Mouse (Mus musculus) heart, adult 18-20 months (tissue): ENCODE measurements at regions not wholly inside any gene's neighbourhood (a gene's known extent, or its start where the extent isn't known, plus 50 kb on each side); places are given as distances from the start of the nearest gene placed in this dataset.
A peak's percentile ranks its signal among the peaks of the same experiment; 100 is the strongest.

Source experiments
- DNase-seq, 2 experiments: peaks; one replicate each; pipeline ENCODE4 v3.0.0; 2021 to 2022; ENCODE audit warnings: mixed read lengths in 1 of 2

DNA sequence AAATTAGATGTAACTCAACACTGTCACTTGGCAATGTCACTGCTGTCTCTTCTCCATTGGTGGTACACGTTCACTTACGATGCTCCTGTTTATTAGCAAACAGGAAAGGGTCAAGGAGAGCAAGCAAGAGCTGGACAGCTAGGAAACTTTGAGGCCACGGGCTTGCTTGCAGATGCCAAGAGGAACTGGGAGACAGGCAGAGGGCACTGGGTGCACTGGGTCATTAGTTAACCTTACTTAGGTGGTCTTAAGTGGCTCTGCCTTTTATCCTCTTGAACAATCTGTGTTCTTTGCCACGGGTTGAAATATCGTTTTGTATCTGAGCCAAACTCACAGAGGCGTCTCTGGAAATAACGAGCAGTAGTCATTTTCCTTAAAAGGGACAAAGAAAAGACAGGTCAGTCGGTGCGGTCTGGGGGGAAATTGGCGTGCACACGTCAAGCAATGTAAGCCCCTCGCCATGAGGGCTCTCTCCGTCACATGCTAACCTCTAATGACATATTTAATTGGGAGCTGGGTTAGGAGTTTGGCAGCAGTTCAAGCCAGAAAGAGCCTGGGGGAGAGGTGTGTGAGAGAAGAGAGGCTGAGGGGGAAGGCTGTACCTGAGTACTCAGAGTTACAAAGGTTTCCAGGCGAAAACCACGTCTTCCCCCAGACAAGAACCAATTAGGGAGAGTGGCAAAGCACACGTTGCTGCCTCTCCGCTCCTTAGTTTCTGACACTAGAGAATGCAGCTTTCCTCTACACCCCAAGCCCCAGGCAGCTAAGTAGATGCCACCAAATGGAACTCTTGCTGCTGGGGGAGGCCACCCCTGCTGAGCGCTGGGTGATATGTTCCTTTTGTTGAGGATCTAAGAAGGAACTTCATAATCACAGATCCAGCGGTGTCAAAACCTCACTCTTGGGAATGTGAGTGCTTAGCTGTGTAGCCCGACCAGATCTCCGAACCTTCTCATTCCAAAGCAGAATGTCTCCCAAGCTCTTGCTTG is 140.0 kb upstream of the Tut7 start:
- no peak for DNase-seq

DNA sequence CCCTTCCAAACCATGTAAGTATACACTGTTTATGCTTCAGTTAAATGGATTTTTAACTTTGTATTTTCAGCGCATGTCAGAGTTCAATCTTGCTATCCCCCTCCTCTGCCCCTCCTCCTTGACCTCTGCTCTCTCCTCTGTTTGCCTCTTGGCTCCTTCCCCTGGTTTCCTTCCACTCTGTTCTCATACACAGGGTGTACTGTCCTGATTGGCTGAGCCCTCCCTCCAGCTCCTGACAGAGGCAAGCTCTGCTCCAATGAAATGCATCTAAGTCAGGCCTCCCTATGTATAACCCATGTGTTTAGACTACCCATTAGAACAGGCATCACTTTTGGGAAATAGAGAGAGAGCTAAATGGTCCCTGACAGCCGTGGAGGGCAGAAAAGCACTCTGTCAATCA is 133.5 kb upstream of the Tut7 start:
- no peak for DNase-seq

DNA sequence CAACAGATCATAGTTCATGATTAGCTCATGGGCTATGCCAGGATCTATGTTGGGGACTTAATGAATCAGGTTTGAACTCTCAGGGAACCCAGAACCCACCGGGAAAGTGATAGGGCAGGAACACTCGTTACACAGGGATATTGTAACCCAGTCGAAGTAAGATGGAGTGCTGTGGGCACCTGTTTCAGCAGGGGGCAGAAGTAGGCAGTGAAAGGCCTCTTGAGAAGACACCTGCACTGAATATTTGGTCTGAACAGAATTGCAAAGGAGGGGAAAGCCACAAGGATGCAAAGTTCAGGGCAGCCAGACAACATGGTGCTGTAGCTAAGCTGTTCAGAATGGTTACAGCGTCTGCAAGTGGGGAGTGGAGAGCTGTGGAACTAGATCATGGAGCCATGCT is 129.9 kb upstream of the Tut7 start:
- DNase-seq, result peak in 1 of 2 experiments; percentile 38

GRCm38 (mm10) chr13:59952116-59952515 is 129.2 kb upstream of the Tut7 start:
- DNase-seq, result no peak

DNA sequence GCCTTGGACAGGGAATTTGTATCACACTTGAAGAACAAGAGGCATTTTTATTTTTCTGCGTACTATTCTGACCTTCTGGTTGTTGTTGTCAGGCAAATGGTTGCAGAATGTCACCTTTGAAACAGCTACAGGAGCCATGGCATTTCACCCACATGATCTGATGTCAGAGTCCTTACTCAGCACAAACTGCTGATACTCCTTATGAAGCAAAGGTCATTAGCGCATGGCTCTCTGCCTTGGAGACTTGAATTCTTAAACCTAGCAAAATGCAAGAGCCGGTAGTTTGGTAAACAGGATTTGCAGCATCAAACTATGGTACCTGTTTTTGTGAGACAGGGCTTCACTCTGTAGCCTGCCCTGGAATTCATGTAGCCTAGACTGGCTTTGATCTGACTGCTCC is 127.3 kb upstream of the Tut7 start:
- DNase-seq, result no peak

- DNase-seq, result no peak
Observed at GRCm38 (mm10) chr13:59949471-59949870, 126.5 kb upstream of the Tut7 start.

DNA sequence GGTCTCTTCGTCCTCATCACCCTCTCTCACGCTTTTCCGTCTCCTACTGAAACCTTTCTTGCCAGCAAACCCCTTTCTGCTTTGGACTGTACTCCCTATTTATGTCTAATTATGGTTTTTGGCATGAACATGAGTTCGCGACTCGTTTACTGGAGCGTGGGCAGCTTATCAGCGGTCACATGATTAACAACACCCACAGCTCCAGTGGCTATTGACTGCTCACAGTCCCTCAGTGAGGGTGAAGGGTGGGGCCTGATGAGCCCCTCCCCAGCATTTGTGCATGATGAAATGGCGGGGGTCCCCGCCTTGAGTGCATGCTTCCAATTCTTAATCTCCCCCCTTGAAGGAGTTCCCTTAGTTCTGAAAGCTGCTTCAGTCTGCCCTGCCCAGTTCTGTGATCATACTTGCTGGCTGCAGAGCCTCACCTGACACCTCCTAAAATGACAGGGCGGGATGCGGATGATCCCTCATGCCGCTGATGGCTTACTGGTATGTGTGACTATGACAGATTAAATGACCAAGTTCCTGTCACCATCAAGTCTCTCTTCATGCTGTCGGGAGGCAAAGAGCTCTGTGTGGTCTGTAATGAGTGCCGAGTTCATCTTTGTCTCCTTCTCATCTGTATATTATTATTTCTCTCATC is 125.7 kb upstream of the Tut7 start:
- DNase-seq, result peak; percentile 37 to 48

DNA sequence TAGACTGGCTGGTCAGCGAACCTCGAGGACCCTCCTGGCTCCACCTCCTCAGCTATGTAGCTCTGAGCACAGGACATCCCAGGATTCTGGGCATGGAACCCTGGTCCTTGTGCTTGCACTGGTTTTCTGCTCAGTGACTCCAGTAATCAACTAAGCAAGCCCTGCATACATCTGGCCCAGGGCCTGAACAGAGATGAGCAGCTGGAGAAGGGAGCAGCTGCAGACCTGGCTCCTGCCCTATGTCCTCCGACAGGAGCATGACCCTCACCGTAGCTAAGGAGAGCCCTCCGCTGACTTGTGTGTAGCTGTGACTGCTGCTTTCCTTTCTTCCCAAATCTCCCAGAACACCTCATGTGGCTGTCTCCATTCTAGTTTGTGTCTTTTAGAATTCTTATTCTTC is 124.5 kb upstream of the Tut7 start:
- DNase-seq, result peak; percentile 9 to 22

- DNase-seq, result no peak
Observed at GRCm38 (mm10) chr13:59946509-59946908, 123.6 kb upstream of the Tut7 start.

- no peak for DNase-seq
Observed at GRCm38 (mm10) chr13:59945631-59946030, 122.7 kb upstream of the Tut7 start.

GRCm38 (mm10) chr13:59943602-59944140 is 120.7 kb upstream of the Tut7 start:
- no peak for DNase-seq

GRCm38 (mm10) chr13:59943020-59943419 is 120.1 kb upstream of the Tut7 start:
- DNase-seq, result no peak

- DNase-seq, result no peak
Observed at GRCm38 (mm10) chr13:59941519-59941918, 118.6 kb upstream of the Tut7 start.

- no peak for DNase-seq
Observed at GRCm38 (mm10) chr13:59940414-59941205, 117.7 kb upstream of the Tut7 start.

DNA sequence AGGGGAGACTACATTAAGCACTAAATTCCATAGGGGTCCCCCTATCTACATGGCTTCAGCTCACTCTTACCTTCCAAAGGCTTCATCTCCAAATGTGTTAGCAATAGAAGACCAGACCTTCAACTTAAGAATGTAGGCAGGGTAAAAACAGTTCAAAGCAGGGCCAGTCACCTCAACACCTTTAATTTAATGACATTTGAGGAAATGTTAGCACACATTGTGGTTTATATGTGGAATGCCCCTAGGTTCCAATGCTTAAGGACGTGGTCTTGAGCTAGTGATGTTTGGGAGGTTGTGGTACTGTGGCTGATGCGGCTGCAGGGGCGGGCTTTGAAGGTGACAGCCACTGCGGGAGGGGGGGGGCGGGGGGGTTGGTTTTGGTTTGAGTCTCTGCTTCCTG is 116.9 kb upstream of the Tut7 start:
- no peak for DNase-seq

DNA sequence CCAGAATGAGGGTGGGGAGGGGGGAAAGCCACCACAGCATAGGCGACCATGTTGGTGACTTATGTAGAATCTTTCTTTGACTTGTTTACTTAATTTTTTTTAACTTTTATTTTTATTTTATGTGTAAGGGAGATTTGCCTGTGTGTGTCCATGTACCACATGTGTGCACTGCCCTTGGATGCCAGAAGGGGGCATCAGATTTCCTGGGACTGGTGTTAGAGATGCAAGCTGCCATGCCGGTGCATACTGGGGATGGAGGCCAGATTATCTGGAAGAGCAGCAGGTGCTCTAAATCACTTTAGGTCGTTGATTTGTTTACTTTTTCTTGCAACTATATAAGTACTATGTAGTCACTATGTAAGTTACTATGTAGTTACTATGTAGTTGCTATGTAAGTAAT is 114.2 kb upstream of the Tut7 start:
- DNase-seq, result no peak

GRCm38 (mm10) chr13:59934556-59934955 is 111.6 kb upstream of the Tut7 start:
- DNase-seq, result no peak

DNA sequence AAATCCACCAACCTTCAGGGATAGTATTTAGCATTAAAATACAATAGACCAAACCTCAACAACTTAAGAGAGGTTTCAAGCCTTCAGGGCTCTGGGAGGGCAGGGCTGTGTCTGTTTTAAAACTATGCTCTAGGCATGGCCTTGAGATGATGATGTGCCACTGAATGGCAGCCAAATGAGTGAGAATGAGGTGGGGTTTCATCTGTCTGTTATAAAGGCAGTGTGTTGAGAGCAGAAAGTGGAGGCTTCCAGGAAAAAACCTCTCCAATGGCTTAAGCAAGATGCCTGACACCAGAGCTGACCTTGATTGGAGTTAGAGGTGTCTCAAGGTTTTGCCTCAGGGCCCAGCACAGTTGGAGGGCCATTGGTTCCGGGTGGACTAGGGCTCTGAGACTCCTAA is 111.1 kb upstream of the Tut7 start:
- no peak for DNase-seq

GRCm38 (mm10) chr13:59927379-59928111 is 104.6 kb upstream of the Tut7 start:
- DNase-seq, result no peak

DNA sequence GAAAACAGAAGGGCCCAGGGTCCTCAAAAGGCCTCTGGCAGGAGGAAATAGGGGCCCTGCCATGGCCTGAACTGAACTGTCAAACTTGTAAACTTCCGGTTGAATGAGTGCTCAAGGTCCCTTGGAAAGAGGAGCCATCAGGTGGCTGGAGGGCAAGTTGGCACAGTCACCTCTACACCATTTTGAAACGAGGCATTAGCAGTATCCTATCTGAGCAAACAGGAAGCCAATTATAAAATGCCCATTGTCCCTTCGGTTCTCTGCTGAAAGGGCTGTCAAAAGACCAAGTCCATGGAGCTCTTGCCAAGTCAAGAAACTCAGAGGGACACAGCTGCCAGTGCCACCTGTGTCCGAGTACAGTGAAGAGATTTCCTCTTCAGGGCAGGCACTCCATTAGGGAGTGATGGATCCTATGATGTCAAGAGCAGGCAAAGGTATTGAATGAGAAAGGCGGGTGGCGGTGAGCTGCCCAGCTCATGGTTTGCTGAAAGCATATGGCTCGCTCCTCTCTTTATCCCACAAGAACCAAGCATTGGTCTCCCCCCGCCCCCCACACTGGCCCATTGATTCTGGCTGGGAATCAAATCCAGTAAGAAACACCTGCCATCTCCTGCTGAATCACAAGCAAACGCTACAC is 103.0 kb upstream of the Tut7 start:
- no peak for DNase-seq

DNA sequence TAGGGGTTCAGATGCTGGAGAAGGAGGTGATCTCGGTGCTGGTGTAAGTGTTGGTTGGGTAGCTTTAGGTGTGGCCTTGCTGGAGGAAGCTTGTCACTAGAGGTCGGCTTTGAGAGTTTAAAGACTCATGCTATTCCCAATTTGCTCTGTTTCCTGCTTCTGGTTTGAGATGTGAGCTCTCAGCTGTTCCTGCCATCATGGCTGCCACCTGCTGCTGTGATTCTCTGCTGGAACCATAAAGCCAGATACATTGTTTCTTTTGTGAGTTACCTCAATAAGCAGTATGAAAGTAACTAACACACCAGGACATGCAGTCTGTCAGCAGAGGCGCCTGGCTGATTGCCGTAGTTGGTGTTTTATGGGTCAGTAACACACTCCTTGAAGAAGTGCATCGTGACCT is 94.2 kb upstream of the Tut7 start:
- no peak for DNase-seq
